Mouse (Mus musculus): ENCODE results near the gene 1700092M07Rik.
"Not testable (repeated sequence)": the region's sequence is repeated elsewhere in the genome, so short reads cannot be mapped to it uniquely, and the experiment has no call there.

The 1700092M07Rik gene

DNA sequence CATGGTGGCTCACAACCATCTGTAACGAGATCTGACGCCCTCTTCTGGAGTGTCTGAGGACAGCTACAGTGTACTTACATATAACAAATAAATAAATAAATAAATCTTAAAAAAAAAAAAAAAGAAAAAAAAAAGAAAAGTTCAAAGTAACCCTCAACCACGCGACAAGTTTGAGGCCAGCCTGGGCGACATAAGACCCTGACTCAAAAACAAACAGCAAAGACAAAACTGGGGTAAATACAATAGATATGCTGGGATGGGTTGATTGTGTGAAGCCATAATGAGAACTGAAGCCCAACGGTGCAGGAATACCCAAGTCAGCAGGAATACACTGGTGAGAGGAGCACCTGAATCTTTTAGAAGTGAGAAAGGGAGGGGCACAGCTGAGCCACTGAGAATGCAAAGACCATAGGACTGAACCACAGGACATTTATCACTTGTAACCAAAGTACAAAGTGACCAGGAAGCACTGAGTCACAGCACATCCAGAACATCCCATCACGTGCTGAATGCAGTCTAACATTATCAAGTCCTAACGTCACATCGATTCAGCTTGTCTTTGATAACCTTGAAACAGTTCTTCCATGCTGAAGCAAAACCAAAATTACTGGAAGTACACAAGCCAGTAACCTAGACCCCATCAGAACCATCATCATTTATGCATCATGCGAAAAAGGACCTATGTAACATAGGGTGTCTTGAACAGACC is 23.6 kb upstream of the 1700092M07Rik start:
- DNase-seq (ENCODE audit: low read depth, low spot score), result no peak

DNA sequence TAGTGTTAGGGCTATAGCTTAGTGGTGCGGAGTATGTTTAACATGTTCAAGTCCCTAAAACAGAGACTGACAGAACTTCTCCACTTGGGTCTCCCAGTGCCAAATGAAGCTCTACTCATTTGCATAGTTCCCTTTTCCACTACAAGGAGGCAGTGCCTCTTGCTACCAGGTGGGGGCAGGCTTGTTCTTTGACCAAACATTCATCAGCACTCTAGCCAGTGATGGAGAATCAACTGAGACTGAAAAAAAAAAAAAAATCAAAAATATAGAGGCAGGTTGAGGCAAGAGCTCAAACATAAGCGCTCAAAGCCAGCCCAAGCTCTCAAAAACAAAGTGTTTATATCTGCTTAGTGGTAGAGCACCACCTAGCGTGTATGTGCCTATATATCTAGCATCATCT is 22.2 kb upstream of the 1700092M07Rik start:
- peak; percentile 90 for DNase-seq (ENCODE audit: low read depth, low spot score)

DNA sequence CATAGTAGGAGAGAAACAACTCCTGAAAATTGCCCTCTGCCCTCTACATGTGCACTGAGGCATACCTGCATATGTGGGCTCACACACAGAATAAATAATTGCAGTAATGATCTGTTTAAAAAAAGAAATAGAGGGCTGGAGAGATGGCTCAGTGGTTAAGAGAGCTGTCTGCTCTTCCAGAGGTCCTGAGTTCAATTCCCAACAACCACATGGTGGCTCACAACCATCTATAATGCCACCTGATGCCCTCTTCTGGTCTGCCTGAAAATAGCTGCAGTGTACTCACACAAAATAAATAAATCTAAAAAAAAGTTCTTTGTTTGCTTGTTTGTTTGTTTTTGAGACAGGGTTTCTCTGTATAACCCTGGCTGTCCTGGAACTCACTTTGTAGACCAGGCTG is 21.5 kb upstream of the 1700092M07Rik start:
- DNase-seq (ENCODE audit: low read depth, low spot score), result peak; percentile 64

DNA sequence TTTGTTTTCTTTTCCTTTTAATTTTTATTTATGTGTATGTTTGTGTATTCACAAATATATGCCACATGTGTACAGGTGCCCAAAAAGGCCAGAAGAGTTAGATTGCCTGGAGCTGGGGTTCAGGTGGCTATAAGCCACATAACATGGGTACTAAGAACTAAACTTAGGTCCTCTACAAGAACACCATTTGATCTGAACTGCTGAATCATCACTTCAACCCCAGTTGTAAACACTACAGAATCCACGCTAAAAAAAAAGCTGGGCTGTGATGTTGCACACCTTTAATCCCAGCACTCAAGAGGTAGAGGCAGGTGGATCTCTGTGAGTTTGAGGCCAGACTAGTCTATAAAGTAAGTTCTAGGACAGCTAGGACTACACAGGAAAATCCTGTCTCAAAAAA is 19.1 kb upstream of the 1700092M07Rik start:
- no peak for DNase-seq (ENCODE audit: low read depth, low spot score)

DNA sequence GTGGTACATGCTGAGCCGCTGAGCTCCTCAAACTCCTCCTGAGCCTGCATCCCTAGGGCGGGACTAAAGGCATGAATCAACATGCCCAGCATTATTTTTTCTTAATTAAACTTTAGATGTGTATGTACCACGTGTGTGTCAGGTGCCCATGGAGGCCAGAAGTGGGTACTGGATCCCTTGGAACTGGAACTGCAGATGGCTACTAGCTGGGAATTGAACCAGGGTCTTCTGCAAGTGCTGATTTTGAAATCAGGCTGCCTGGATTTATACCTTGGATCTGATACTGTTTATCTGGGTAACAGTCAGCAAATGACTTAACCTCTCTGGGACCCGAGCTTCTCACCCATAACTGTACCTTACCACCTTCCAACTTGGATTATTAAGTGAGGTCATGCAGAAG is 18.5 kb upstream of the 1700092M07Rik start:
- DNase-seq (ENCODE audit: low read depth, low spot score), result peak; percentile 39

DNA sequence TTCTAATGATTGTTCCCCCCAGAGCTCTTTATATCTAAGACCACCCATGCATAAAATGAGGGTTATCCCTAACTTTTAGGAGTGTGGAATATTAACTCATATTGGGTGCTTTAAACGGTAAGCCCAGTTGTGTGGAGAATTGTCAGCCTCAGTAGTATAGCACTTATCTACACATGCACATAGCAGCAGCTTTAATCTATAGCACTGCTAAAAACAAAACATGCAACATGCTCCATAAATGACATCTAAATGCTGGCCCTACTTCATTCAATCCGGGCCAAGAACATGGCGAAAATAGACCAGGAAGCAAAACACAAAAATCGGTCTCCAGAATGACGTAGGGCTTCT is 18.0 kb upstream of the 1700092M07Rik start:
- no peak for DNase-seq (ENCODE audit: low read depth, low spot score)

DNA sequence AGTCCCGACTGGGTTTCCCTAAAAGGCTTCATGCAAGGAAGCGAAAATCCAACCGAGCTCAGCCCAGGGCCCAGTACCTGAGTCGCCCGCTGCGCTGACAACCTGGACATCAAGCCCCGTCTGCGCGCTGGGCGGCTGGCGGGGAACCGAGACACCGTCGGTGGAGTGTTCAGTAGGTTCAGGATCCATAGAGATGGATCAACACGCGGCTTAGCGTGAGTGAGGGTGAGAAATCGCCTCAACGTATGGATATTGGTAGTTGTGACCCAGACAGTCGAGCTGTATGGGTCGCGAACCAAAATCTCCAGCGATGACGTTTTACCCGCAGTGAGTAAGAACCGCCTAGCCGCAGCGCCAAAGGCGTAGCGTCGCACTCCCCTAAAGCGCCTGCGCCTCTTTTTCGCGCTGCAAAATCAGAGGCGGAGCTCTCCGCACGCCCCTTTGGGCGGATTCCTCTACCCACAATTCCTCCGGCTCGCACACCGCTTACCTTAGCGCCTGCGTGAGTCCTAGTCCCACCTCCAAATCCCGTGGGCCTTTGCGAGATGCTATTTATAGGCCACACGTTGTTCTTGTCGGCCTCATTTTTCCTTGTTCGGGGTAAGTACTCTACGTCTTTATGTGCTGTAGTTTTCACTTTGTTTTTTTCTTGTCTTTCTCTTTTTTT is 17.5 kb upstream of the 1700092M07Rik start, which contains the start of gene Slc3a2:
Gene Slc3a2, minus strand, starts transcription at position 463 of the 667 bp plus-strand sequence.
- DNase-seq (ENCODE audit: low read depth, low spot score), result peak; percentile 99

DNA sequence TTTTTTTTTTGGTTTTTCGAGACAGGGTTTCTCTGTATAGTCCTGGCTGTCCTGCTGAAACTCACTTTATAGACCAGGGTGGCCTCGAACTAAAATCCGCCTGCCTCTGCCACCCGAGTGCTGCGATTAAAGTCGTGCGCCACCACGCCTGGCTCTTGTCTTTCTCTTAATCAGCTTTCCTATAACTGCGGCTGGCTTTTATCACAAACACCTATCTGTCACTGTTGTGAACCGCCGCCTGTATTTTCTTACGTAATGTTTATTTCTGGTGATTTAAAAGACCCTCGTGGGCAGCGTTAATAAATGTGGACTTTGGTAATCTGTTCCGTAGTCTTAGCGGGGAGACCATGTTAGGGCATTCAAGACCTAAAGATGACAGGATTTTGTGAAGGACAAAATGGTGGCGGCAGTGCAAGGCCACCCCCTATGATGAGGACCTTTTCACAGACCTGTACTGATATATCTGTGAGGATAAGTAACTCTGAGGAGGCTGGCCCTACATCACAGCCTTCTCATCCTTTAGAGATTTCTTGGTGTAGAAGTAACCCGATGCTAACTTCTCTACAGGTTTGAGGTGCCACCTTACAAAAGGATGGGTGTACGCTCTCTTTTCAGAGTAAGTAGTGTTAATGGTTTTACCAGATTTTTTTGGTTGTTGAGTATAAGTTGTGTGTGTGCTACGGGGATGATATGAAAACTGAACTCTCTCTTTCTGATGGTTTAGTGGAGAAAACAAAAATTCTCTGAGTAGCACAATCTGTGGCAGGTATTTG is 16.8 kb upstream of the 1700092M07Rik start:
- DNase-seq (ENCODE audit: low read depth, low spot score), result peak; percentile 45

DNA sequence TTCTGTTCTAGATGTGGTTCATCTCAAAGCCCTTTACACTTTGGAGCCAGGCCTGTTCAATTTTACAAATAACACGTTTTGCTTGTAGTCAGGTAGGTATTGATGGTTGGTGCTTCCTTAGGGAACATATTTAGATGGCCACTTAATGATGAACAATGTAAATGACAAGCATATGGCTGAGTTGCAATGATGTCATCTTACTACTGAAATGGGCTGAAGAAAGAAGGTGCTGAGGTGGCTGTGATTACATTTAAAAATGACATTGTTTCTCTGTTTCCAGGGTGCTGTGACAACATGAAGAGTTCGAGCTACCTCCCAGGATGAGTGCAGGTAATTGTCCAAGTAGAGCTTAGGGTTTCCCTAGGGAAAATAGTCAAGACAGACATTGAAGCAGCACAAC is 16.1 kb upstream of the 1700092M07Rik start:
- peak; percentile 34 for DNase-seq (ENCODE audit: low read depth, low spot score)

DNA sequence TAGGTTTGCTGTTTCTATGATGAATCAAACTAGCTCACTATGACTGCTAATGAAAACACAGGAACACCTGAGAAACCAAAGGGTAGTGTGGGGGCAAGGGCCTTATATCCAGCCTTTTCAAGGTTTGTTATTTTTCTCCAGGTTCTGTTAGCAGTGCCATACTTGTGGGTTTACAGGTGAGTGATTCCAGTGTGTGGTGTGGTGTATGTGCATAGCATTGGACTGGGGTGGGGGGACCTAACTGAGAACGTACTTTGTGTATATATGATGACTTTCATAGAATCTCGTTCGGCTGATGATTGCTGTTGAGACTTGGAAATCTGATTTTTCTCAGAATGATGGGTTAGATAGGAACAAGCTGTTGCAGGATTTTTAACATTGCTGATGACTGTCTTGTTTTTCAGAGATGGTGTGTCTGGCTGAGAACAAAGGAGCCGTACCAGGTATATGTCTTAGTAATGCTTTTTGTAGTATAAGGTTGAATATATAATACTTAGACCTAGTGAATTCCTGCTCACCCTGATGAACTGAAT is 15.4 kb upstream of the 1700092M07Rik start:
- no peak for DNase-seq (ENCODE audit: low read depth, low spot score)

DNA sequence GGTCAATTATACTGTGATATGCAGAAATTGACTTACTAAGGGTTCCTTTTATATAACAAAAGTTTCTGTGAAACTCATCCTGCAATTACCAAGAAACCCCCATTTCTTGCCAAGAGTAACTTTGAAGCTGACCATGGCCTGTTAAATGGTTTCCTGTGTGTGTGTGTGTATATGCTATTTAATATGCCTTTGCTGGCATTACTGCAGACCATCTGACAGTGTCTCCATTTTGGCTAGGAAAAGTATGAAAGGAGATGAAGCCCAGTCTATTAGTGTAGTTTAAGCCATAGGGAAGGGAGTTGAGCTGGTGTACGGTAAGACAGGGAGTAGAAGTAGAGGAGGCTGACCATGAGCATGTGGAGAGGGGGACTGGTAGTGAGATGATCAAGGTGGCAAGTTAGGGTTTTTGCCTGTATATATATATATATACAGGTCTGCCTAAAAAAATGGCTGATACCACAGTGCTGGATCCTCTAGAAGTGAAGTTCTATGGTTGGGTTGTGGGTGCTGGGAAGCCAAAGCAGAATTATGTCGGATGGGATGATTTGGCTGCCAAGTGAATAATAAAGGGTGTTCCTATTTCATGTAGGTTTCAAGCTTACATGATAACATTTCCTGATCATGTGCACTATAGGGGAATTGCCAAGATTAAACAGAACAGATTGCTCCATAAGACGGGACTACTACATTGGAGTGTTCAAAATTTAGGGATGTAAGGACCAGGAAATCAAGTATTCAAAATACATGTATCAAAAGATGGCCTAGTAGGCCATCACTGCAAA is 13.7 kb upstream of the 1700092M07Rik start:
- peak; percentile 51 for DNase-seq (ENCODE audit: low read depth, low spot score)

DNA sequence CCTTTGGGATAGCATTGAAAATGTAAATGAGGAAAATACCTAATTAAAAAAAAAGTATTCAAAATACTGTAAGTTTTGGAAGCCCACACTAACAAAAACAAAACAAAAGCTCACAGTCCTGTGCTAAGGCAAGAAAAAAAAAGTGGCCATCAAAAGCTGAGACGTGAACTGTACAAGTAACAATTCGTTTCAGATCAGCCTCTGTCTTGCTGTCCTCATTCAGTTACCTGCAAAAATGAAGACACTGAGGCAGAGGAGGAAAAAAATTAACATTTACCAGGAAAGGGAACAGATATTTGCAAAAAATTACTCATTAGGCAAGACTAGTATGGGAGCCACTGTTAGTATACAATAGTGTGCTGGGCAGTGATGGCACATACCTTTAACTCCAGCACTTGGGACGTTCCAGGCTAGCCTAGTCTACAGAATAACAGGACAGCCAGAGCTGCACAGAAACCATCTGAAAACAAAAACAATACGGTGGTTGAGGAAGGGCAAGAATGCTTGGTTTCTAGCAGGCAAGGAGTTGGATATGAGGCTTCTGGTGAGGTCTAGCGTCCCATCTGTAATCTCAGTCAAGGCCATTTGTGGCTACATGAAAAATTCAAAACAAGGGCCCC is 12.9 kb upstream of the 1700092M07Rik start:
- peak; percentile 57 for DNase-seq (ENCODE audit: low read depth, low spot score)

DNA sequence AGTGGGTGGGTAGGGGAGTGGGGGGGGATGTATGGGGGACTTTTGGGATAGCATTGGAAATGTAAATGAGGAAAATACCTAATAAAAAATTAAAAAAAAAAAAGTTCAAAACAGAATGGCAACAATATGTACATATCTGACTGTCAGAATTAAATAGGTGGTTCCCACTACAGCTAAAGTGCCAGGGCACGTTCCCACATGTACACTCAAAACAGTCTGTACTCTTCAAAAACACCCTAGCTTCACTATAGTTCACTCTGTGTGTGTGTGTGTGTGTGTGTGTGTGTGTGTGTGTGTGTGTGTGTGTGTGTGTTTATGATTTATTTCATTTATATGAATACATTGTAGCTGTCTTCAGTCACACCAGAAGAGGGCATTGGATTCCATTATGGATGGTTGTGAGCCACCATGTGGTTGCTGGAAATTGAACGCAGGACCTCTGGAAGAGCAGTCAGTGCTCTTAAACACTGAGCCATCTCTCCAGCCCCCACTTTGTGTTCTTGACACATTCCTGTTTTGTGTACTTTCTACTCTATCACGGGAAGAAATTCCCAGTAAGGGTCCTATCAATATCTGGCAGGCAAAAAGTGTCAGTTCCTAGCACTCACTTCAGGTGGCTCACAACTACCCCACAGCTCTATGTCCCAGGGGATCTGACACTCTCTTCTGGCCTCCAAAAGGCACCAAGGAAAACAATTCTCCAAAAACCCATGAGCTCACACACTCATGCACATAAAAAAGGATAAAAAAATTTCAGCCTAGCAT is 12.0 kb upstream of the 1700092M07Rik start:
- DNase-seq (ENCODE audit: low read depth, low spot score), result not testable (repeated sequence)

DNA sequence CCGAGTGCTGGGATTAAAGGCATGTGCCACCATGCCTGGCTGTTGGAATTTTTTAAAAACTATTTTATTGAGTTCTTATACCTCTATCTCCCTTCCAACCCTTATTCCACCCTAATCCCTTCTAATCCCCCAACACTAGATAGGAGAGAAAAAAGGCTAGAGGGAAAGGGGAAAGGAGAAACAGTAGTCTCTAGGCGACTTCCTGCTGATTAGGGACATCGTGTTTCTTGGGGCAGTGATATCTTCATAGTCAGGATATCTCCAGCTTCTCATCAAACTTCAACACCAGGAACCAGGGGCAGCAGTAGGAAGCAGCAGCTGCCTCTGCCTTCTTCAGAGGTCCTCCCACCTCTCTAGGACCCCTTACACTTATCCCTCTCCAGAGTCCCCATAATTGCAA is 6.2 kb upstream of the 1700092M07Rik start:
- no peak for DNase-seq (ENCODE audit: low read depth, low spot score)

DNA sequence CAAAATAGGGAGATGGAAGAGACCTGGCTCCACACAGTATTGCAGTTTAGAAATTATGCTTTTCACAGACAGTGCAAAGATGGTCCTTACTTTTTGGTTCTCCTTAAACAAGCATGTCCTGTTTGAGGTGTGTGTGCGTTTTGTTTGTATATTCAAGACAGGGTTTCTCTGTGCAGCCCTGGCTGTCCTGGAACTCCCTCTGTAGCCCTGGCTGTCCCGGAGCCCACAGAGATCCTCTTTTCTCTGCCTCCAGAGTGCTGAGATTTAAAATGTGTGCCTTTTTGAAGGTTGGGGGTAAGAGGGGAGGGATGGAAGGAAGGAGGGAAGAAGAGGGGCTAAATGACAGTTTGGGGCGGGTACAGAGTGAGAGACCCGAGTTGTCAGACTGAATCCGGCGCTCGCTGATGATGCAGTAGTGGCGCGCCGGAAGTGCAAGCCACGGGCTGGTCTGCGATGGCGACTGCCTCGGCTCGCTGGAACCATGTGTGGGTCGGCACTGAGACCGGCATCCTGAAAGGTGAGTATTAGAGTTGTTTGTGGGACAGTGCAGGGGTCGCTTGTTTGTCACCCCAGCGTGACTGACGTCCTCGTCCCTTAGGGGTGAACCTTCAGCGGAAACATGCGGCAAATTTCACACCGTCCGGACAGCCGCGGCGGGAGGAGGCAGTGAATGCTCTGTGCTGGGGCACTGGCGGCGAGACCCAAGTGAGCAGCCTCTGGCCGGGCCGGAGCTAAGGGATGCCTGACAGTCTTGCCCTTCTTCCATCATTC is 4.9 kb upstream of the 1700092M07Rik start, which contains the start of gene Wdr74:
Gene Wdr74, plus strand, starts transcription at position 439 of the 771 bp plus-strand sequence.
- peak; percentile 92 for DNase-seq (ENCODE audit: low read depth, low spot score)

DNA sequence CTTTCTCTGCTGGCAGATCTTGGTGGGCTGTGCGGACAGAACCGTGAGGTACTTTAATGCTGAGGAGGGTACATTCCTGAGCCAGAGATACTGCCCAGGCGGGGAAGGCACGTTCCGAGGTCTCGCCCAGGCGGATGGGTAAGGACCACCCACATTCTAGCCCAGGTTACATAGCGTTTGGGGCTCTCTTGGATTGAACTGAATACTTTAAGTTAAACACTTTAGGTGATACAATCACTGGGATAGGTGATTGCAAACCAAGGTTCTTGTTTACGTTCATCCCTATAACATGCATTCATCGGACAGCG is 4.4 kb upstream of the 1700092M07Rik start:
- DNase-seq (ENCODE audit: low read depth, low spot score), result no peak

DNA sequence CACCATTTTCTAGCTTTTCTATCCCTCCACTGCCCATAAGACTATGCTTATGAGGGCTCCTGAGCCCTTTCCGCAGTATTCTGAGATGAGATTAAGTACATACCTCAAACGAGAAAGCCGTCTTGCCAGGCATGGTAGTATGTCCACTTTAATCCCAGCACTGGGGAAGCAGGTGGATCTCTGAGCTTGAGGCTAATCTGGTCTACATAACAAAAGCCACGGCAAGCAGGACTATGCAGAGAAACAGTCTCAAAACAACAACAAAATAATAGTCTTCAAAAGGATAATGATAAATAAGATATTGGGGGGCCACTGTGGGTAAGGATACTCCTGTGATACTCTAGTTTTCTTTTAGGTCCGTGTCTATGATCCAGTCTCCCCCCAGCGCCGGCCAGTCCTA is 1.6 kb upstream of the 1700092M07Rik start:
- DNase-seq (ENCODE audit: low read depth, low spot score), result no peak

DNA sequence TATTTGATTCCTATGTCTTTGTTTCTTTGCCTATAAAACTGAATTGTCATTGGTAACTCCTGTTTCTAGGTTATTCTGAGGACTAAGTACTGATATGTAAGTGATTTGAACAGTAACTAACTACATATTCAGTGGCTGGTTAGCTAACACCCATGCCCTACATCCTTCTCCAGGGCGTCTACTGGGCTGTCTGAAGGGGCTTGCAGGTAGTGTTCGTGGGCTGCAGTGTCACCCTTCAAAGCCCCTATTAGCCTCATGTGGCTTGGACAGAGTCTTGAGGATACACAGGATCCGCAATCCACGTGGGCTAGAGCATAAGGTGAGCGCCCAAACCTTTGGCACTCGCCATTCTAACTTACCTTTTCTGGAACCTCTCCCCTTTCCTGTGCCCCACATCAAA is 872 bp upstream of the 1700092M07Rik start:
- DNase-seq (ENCODE audit: low read depth, low spot score), result no peak

DNA sequence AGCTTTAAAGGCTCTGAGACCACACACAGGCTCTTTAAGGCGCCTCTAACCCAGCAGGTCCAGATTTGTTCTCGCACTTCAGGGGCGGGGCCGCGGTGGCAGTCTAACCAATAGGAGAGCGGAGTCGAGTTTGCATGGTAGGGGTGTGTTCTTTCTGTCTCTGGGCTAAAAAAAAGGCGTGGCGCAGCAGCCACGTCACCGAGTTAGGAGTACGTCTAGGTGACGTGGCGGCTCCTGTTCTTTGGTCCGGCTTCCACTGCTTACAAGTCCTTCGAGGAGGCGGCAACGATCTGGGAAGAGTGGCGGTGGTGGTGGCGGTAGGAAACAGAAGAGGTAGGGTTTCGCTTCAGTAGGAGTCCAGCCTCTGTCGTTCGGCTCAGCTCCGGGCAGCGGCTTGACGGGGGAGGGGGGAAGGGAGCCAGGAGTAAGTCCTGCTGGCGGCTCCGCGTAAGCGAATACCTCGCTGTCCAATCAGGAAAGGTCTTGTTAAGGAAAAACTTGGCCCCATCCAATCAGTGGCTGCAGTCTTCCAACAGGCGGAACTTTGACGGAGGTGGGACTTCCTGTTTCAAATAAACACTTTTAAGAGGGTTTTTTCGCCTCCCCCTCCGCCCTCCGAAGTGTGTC is 838 bp downstream of the 1700092M07Rik start, which contains the start of gene Stx5a:
Gene Stx5a, plus strand, starts transcription at position 171 of the 627 bp plus-strand sequence.
- DNase-seq (ENCODE audit: low read depth, low spot score), result peak; percentile 100
